Mouse (Mus musculus) adrenal gland, adult 18-20 months (tissue): ENCODE measurements at regions not wholly inside any gene's neighbourhood (a gene's known extent, or its start where the extent isn't known, plus 50 kb on each side); places are given as distances from the start of the nearest gene placed in this dataset.

ENCODE experiments used
- DNase-seq, 2 experiments: peaks; one replicate each; pipeline ENCODE4 v3.0.0; 2021 to 2022; ENCODE audit warnings: low spot score in 2 of 2

DNA sequence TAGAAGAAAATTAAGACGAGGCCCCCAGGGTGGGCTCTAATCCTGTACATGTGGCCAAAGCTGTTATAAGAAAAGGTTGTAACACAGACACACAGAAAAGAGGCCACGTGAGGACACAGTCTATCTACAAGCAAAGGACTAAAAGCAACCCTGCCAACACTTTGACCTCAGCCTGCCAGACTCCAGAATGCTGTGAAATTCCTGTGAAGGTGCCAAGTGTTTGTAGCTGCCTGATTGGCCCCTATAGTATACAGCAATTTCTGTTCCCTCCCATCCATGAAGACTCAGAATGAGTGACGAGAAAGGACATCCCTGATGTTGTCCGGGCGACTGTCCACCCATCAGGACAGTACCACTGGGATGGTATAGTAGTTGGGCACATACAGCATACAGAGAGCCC is 209.8 kb upstream of the Arid1b start:
- DNase-seq = no peak

DNA sequence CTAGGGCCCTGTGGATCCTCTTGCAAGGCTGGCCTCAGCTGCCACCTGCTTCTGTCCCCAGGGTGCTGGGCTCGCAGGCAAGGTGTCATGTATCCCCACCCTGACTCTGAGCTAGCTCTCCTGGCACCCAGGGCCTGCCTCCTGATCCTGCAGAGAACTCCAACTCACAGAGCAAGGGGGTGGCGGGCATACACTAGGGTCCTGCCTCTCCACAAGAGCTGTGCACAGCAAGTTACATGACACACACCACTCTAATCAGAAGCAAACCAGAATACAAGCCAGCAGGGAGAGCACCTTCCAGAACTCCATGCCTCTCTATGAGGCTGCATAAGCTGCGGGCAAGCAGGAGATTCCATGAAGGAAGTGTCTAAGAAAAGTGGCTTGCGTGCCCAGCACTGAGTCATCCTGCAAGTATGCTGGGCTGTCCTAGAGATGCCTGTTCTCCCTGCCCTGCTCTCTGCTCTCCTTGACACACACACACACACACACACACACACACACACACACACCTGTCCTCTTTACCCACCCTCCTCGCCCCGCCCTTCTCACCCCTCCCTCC is 208.8 kb upstream of the Arid1b start:
- DNase-seq = peak; percentile 23 to 24

DNA sequence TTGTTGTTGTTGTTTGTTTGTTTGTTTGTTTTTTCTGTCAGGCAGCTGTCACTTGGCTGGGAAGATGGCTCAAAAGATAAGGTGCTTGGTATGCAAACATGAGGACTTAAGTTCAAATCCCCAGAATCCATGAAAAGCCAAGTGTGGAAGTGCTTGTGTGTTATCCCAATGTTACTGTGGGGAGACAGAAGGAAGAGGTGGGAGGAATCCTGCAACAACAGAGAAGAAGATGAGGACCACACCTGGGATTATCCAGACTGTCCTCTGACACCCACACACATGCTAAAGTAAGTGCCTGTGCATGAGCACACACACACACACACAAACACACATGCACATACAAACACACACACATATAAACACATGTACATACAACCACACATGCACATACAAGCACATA is 207.6 kb upstream of the Arid1b start:
- no peak for DNase-seq

DNA sequence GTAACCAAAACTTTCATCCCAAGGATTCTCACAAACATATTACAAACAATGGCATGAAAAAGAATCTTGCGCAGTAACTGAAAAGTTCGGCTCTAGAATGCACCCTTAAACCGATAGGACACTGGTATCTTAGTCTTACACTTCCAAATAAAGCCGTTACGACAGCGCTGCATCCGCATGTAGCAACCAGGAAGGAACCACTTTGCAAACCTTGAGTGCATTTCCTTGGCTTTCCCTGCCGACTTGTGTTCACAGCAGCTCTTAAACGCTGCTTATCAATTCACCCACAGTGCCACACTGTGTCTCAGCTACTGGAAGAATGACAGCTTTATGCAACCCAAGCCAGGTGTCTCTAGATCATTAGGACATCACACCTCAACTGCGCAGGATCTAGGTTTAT is 202.3 kb upstream of the Arid1b start:
- DNase-seq = no peak

DNA sequence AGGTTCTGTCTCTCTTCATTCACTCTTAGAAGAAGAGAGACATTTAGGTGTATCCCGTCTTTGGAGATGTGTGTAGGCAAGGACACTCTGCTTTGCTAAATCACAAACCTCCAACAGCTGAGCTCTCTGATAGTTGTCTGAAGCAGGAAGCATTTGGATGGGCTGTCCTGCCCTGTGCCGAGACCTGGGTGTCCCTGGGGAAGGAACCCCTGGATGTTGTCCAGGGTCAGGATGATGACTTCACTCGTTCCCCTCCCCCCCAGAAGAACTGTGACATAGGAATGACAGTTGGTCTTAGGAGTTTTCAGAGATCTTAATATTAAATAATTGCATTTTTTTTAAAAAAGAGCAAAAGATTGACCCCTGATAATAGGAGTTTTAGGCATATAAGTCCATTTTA is 197.9 kb upstream of the Arid1b start:
- DNase-seq = no peak

DNA sequence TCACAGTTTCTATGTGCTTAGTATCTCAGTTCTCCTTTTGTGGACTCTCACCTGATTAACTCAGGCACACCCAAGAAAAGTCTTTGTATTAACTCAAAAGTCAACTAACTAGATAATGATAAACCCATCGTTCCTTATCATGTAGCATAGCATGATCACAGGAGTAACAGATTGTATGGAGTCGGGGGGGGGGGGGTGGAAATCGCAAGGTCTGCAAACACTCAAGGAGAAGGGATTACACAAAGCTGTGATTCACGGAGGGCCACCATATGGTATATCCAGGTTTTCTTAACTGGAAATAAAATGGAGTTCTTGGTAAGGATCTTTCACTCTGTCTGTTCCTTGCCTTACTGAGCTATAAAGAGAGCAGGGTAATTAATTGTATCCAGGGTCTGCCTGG is 190.1 kb upstream of the Arid1b start:
- no peak for DNase-seq

DNA sequence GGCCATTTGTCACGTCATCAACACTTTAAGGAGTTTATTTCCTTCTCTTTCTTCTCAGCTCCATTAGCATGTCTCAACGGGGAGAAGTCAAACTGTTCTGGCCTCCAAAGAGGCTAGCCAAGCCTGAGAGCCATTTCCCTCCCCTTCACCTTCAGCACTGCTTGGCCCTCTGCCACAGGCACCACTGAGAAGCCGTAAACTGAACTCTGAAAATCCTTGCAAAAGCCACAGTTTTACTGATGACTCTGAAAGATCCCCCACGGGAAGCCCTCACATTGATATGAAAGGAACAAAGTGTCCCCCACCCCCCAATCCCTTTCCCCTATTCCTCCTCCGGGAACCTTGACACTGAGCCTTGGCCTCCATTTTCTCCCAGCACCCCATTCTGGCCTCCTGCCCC is 188.1 kb upstream of the Arid1b start:
- peak; percentile 45 to 57 for DNase-seq

DNA sequence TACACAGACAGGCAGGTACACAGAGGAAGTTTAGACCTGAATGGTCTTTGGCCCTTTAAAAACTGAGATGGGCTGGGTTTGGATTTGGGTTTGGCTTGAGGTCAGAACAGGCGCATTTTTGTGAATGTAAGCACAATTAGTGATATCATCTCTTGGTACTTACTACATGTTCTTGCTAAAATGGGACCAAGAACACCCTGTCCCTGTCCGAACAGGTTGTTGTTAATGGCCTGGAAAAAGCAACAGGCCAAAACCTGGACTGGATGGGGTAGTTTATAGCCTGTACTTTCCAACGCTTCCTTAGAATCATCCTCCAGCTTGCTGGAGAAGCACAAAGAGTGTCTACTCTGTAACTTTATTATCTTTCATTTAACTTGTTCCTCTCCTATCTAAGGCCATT is 185.2 kb upstream of the Arid1b start:
- DNase-seq = no peak

DNA sequence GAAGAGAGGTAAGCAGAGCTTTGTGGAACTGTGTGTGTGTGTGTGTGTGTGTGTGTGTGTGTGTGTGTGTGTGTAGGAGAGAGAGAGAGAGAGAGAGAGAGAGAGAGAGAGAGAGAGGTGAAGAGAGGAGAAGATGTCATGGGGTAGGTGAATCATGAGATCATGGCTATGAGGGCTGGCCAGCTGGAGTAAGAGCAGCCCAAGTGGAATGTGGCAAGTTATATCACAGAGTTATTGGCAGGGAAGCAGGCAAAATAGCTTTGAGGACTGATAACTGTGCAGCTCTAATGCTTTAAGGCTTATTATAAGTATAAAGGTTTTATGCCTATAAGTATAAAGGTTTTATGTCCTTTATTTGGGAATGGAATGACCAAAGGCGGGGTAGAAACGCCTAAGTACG is 180.9 kb upstream of the Arid1b start:
- DNase-seq = no peak

DNA sequence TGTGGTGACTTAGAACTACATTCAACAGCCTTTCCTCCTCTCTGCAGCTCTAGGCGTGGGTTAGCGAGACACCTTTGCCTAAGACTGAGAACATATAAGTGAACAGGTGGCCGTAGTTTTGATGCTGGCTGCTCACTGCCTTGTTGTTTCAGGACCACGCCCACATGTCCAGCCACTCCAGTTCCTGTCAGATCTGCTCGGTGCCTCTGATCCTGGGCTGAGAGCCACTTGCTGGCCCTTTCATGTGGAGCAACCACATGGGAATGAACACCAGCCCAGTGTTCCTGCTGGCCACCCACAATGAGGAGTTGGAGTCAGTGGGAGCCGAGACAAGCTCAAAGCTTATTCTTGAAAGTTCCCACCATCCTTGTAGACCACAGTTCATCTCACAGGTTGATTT is 180.5 kb upstream of the Arid1b start:
- no peak for DNase-seq

DNA sequence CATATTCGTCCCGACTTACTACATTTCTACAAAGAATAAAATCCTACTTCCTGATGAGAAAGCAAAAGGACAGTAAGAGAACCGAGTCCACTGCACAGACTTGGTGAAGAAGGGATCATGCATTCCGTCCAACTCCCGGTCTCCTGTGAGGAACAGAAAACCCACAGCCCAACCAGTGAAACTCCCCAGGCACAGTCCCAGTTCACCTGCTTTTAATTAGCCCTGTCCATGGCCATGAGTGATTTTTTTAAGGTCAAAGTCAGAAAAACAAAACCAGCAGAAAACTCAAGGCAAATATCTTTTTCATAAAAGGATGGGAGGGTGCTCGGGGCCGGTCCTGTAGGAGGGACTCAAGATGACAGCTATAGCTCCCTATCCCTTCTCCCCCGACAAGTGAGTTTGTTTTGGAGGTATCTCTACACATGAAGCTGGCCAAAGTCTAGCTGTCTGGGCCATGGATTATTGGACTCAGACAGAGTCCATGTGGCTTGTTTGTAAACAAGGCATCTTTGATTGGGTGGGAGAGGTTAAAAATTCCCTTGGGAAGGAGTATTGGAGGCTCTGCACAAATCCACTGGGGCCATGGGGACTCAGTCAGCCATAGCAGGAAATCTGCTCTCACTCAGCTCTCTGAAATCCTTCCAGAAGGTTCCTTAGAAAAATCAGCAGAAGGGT is 168.8 kb upstream of the Arid1b start:
- no peak for DNase-seq

DNA sequence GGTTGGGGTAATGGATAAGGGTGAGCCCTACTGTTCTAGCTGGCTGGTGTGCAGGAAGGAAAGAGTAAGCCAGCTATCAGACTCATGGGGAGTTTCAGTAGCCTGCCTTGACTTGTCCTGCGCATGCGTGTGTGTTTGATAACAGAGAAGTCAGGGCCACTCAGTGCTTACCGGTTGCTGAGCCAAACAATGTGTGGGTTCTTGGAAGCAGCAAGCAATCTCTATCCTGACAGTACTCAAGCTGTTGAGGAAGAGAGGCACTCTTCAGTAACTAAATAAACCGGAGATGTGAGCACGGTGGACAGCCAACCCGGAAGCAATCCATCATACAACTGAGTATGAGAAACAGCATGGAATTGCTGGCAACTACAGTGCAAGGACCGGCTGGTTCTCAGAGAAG is 160.1 kb upstream of the Arid1b start:
- peak; percentile 50 to 57 for DNase-seq

DNA sequence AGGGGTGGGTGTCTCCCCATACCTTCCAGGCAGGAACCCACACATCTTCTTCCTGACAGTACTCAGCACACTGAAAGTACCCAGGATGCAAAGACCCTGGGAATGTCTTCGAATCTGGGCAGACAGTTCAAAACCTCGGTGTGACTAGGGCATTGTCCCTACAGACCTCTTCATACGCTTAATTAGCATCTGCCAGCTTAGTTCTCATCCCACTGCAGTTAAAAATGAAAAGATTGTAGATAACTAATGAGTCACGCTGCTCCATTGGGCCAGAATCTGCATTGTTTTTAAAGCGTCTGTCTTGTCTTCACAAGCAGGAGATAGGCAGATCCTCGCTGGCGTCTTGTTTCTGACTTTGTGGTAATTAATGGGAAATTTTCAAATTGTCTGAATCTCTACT is 159.6 kb upstream of the Arid1b start:
- no peak for DNase-seq

DNA sequence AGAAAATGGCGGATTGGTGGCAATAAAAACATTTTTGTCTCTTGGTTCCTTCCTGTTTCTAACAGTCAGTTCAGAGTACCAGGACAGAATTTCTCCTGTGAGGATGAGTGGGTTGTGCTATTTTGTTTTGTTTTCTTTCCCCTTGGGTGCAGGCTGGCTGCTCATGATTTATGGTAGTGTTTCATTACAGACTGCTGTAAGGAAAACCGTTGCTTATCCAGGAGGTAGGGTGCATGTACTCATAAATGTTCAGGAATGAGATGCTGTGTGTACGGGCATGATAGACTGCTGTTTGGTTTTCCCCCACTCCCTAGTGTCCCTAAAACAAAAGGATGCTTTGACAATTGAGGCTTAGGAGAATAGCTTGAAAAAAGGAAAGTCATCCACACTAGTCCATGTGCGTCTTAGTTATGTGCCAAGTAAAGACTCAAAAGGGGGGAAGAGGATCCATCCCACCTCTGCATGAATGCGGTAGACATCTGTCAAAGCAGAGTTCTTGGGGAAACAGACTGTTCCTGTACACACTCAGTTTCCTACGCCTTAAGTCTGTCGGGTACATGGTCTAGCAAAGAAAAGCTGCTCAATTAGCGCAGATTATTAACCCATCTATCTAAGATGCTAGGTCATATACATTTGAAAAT is 158.9 kb upstream of the Arid1b start:
- DNase-seq = no peak

DNA sequence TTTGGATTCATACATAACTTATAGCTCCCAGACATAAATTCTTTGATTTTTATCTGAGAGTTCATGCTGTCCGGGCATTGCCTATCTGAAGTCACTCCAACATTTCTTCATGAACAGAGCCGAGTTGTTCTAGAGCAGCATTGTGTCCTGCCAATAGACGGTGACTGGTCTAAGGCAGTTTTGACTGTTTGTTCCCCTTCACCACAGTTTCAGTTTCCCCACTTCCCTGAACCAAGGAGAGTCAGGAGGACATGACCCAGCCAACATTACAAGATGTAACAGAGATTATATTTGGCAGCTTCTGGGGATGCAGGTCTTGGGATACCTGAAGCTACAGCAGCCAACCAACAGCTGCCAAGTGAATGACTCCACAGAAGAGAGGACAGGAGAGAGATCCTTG is 154.0 kb upstream of the Arid1b start:
- DNase-seq = no peak

DNA sequence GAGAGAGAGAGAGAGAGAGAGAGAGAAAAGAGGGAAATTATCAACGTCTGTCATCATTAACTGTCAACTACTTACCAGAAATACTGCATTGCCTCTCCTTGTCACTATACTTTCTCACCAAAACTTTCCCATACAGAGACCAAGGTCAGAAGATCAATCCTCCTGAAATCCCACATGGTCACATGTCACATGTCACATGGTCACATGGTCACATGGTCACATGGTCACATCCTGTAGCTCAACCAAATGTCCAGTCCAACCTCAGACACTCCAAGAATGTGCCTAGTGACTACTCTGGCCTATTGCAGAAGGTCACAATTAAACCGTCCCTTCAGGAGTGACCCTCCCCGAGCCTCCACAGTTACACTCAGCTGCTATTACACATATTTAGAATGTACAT is 135.8 kb upstream of the Arid1b start:
- no peak for DNase-seq

DNA sequence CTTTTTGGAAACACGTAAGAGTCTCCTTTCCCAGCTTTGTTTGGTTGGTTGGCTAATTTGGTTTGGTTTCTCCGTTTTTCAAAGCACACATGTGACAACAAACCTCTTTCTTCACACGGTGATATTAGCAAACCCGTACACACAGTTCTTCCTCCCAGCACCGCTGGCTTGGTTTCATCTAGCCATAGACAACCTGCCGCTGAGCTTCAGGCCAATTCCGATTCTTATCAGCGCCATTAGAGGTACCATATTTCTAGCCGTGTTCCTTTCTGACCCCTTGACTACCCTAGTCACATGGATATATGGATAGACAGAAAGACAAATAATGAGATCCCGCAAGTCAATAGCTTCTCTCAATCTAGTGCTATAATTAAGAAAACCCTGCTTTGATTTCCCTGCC is 129.2 kb upstream of the Arid1b start:
- no peak for DNase-seq

DNA sequence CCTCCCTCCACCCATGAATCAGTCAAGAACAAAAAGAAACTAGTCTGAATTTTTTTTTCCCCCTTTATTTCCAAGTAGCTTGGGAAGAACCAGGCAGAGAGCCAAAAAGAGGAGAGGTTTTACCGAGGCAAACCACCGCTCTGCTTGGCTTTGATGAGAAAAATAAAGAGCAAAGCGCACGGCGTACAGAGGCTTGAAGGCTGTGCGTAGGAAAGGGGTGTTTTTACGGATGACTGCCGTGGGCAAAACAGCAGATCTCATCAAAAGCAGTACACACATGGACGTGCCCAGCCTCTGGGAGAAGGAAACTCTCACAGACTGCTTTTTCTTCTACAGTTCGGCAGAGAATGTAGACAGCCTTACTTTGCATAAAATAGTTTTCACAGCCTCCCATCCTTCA is 128.5 kb upstream of the Arid1b start:
- peak in 1 of 2 experiments; percentile 17 for DNase-seq

DNA sequence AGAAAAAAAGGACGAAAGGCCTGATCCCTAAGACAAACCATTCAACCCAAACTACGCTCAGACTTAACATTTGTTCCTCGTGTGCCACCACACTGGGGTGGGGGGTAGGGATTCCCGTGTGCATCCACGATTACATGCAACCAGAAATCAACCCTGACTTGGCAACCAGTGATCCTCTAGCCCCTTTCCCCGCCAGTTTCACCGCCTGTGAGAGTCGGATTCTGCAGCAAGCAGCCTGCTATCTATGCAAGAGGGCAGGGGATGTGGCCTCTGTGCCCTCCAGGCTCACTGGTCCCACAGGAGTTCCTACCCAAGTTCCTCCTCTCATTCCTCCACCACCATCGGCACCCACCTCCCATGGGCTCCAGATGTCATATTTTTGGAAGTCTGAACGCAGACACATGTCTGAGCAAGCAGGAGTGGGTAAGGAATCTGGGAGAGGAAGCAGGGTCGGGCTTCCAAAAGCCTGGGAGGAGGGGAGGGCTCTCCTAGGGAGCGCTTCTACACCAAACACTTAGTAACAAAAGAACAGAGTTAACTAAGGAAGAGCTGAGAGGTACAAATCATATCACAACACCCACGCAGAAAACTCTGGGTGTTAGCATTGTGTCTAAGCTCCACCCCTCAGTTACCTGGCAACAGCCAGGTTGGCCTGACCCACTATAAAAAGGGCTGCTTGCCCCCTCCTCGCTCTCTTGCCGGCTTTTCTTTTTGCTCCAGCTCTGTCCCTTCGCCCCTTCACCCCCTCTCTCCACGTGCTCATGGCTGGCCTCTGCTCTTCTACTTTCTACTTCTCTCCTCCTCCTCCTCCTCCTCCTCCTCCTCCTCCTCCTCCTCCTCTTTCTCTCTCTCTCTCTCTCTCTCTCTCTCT is 127.9 kb upstream of the Arid1b start:
- DNase-seq = peak in 1 of 2 experiments; percentile 20

DNA sequence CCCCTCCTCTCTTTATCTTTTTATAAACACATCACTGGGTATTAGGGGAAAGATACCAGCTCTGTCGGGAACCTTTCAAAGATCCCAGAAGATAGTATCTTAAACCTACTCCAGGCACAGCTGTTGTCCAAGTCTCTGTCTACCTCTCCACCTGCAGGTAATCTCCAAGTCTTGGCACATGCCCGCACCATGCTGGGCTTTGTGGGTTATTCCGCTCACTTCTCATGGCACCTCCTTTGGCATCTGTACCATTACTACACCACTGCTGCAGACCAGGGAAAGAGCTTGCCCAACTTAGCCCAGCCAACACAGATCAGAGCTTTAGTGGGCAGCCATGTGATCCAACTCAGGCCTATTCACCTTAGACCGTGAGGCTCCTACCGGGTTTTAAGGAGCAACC is 127.0 kb upstream of the Arid1b start:
- DNase-seq = no peak

DNA sequence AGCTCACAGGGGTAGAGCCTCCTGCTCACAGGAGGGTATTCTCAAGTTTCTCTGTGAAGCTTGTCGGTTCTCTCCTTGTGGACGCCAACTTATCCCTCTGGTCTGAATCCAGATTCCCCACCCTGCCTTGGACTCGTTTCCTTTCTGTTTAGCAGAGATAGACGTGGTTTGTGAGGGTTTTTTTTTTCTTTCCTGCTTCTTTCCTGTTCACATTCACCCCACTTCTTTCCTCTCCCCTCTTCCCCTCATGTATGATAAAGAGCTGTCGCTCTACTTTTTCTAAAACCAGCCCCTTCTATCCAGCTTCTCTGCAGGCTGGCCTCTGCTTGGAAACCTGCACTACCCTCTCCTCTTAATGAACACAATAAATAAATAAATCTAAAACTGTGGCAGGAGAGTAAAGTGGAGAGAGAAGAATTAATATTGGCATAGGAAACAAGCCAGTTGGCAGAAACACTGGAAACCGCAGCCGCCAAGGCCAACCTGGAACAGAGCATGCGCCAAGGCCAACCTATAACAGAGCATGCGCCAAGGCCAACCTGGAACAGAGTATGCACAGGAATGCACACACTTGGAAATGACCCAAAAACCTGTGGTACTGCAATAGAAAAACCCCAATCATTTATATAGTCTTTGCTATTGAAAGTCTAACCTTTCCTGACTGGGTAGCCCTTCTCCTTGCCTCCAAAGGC is 126.2 kb upstream of the Arid1b start:
- DNase-seq = peak; percentile 57 to 68
